In the genomic region with DNA sequence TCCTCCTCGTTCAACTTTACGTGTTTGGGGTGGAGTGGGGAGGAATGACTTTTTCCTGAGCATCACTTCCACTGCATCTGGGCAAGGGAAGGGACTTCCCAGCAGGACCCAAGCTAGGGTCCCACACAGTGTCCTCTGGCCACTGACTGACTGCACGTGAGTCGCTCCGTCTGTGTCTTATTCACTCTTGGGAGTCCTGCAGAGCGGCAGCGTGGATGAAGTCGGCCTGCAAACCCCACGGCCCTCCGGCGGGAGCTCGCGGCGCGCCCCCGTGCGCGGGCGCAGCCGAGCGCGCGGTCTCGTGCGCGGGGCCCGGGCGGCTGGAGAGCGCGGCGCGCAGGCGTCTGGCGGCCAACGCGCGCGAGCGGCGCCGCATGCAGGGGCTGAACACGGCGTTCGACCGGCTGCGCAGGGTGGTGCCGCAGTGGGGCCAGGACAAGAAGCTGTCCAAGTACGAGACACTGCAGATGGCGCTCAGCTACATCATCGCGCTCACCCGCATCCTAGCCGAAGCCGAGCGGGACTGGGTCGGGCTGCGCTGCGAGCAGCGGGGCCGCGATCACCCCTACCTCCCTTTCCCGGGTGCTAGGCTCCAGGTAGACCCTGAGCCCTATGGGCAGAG, we compare ENCODE assay signal across 8 mouse cellular contexts. TPM values are rescaled to one million over a fixed set of nuclear protein-coding genes. Genes with fewer than 3 reads are reported as not detected.
DNase-seq lines count a peak whose midpoint lies in the region; ATAC-seq and TF ChIP-seq lines count a peak whose summit lies in the region.

No protein-coding gene starts in this region.

- peak overlapping the region; percentile 13 for H3K9ac ChIP-seq in ES-Bruce4 (ENCODE audit: low read depth, poor library complexity, severe bottlenecking)
- peak overlapping the region; percentile 65 for H3K9ac ChIP-seq in embryonic facial prominence, embryonic 12.5 days
- peak overlapping the region; percentile 75 for H3K9ac ChIP-seq in heart, embryonic 16.5 days (ENCODE audit: low read length)
- H3K9ac ChIP-seq in liver, postnatal 0 days (replicated peaks) = peak overlapping the region; percentile 31

- no peaks in the 10 kb centered on the region for H3K4me1 ChIP-seq in ES-Bruce4 (ENCODE audit: control insufficient read depth, insufficient read depth, low read length)
- H3K4me1 ChIP-seq in embryonic facial prominence, embryonic 12.5 days = 0 out of 2 replicates have a peak, but pooled peaks cover 3% of the 10 kb centered on the region
- peaks cover 4% of the 10 kb centered on the region; the same call in 1 of the 2 replicates for H3K4me1 ChIP-seq in heart, embryonic 16.5 days (ENCODE audit: control insufficient read depth, insufficient read depth, low read length)
- H3K4me1 ChIP-seq in liver, postnatal 0 days (ENCODE audit: insufficient read depth) = 0 out of 2 replicates have a peak, but pooled peaks cover 3% of the 10 kb centered on the region

- H3K9me3 ChIP-seq in ES-Bruce4 (replicated peaks; ENCODE audit: control insufficient read depth, insufficient read depth, low read length, poor library complexity, severe bottlenecking) = peaks cover 14% of the 10 kb centered on the region; the same call in 1 of the 2 replicates
- H3K9me3 ChIP-seq in embryonic facial prominence, embryonic 12.5 days = no peaks in the 10 kb centered on the region
- no peaks in the 10 kb centered on the region for H3K9me3 ChIP-seq in heart, embryonic 16.5 days (replicated peaks; ENCODE audit: control insufficient read depth, low read length)
- no peaks in the 10 kb centered on the region for H3K9me3 ChIP-seq in liver, postnatal 0 days (ENCODE audit: low read length)

- WGBS in embryonic facial prominence, embryonic 12.5 days = under 1% methylated on average over 52 of the region's 62 CpGs
- WGBS in heart, embryonic 16.5 days = under 1% methylated on average over 62 of the region's 62 CpGs
- under 1% methylated on average over 61 of the region's 62 CpGs for WGBS in liver, postnatal 0 days (ENCODE audit: insufficient replicate concordance)

- H3K4me2 ChIP-seq in embryonic facial prominence, embryonic 12.5 days (replicated peaks) = peak overlapping the region; percentile 91
- H3K4me2 ChIP-seq in heart, embryonic 16.5 days (ENCODE audit: low read depth, low read length) = peak overlapping the region; percentile 97
- peak overlapping the region; percentile 74 for H3K4me2 ChIP-seq in liver, postnatal 0 days (ENCODE audit: low read depth, low read length)

- TF ChIP-seq POLR2A in ES-Bruce4 (IDR thresholded peaks at IDR 0.05; ENCODE audit: insufficient read depth, low read length) = no peak

- DNase-seq in adrenal gland, postnatal 10 days = peak; percentile 64
- peak; percentile 44 to 67 for DNase-seq in layer of hippocampus, adult 8-10 months (ENCODE audit: low spot score in 2 of 2)
- DNase-seq in liver, postnatal 0 days = peak; percentile 40
- DNase-seq in right cerebral cortex, adult 18-20 months = peak; percentile 83
- DNase-seq in spleen, adult 12 weeks (ENCODE audit: low spot score) = no peak

- no peaks in the 10 kb centered on the region for H3K36me3 ChIP-seq in ES-Bruce4 (ENCODE audit: control insufficient read depth, insufficient read depth, low read length, poor library complexity, severe bottlenecking)
- H3K36me3 ChIP-seq in embryonic facial prominence, embryonic 12.5 days = no peaks in the 10 kb centered on the region
- no peaks in the 10 kb centered on the region for H3K36me3 ChIP-seq in heart, embryonic 16.5 days (ENCODE audit: control insufficient read depth, insufficient read depth)
- H3K36me3 ChIP-seq in liver, postnatal 0 days (replicated peaks; ENCODE audit: insufficient read depth, low read length) = no peaks in the 10 kb centered on the region

- H3K4me3 ChIP-seq in ES-Bruce4 (ENCODE audit: low read depth, low read length) = peak overlapping the region; percentile 72
- peak overlapping the region; percentile 57 for H3K4me3 ChIP-seq in embryonic facial prominence, embryonic 12.5 days
- peak overlapping the region; percentile 65 for H3K4me3 ChIP-seq in heart, embryonic 16.5 days (ENCODE audit: low read length)
- peak overlapping the region; percentile 46 for H3K4me3 ChIP-seq in liver, postnatal 0 days (ENCODE audit: low read depth, low read length)

- peaks cover 4% of the 10 kb centered on the region; the same call in 1 of the 2 replicates for H3K27me3 ChIP-seq in ES-Bruce4 (ENCODE audit: control insufficient read depth, insufficient read depth, low read length, poor library complexity, severe bottlenecking)
- H3K27me3 ChIP-seq in embryonic facial prominence, embryonic 12.5 days = peaks cover 35% of the 10 kb centered on the region
- peaks cover 36% of the 10 kb centered on the region for H3K27me3 ChIP-seq in heart, embryonic 16.5 days (ENCODE audit: control insufficient read depth, insufficient read depth, low read length)
- peaks cover 28% of the 10 kb centered on the region for H3K27me3 ChIP-seq in liver, postnatal 0 days (ENCODE audit: insufficient read depth, low read length)

- no peak overlapping the region for H3K27ac ChIP-seq in ES-Bruce4 (ENCODE audit: insufficient read depth, low read length)
- no peak overlapping the region for H3K27ac ChIP-seq in embryonic facial prominence, embryonic 12.5 days
- H3K27ac ChIP-seq in heart, embryonic 16.5 days (ENCODE audit: low read length) = no peak overlapping the region
- H3K27ac ChIP-seq in liver, postnatal 0 days (ENCODE audit: low read depth) = no peak overlapping the region

- TF ChIP-seq EP300 in ES-Bruce4 (IDR thresholded peaks at IDR 0.05; ENCODE audit: insufficient read depth, low read depth, low read length) = no peak
- TF ChIP-seq EP300 in liver, postnatal 0 days (IDR thresholded peaks at IDR 0.05; ENCODE audit: low read depth) = no peak

- no peak for TF ChIP-seq CTCF in ES-Bruce4 (IDR thresholded peaks at IDR 0.05; ENCODE audit: low read depth, low read length)
- TF ChIP-seq CTCF in liver, postnatal 0 days (IDR thresholded peaks at IDR 0.05; ENCODE audit: low read depth) = no peak

- ATAC-seq in embryonic facial prominence, embryonic 12.5 days (ENCODE audit: insufficient number of reproducible peaks, insufficient read depth, low FRiP score, low TSS enrichment) = peak; percentile 70
- ATAC-seq in heart, embryonic 16.5 days (replicated peaks; ENCODE audit: extremely low read depth, insufficient read depth, low FRiP score) = peak; percentile 72
- ATAC-seq in liver, postnatal 0 days = peak; percentile 47

RNA-seq across cellular contexts. Expression of a gene that starts 0.6 kb away (rescaled TPM):
- not detected in 2 replicates for polyA plus RNA-seq in ES-Bruce4 (2011; ENCODE audit: insufficient read depth, insufficient read length, low read depth, missing spikeins)
- not detected for total RNA-seq in adrenal gland, postnatal 10 days (2021)
- 11.5 and 16.1 TPM in 2 replicates for polyA plus RNA-seq in embryonic facial prominence, embryonic 12.5 days (2016; fragmentation: Nextera tagmentation; extraction: Ambion mirVana)
- polyA plus RNA-seq in heart, embryonic 16.5 days (2015; fragmentation: Nextera tagmentation; extraction: Ambion mirVana) = not detected in 2 replicates
- total RNA-seq in layer of hippocampus, adult 8-10 months (2022) = 1 to 10 TPM; 1.4 to 3.5 (median 2.0) TPM
- polyA plus RNA-seq in liver, postnatal 0 days (2015; fragmentation: Nextera tagmentation; extraction: Ambion mirVana) = 0.08 and 0.61 TPM in 2 replicates

RNA-seq across cellular contexts. Expression of a gene that starts 40.1 kb away (rescaled TPM):
- not detected in 2 replicates for polyA plus RNA-seq in ES-Bruce4 (2011; ENCODE audit: insufficient read depth, insufficient read length, low read depth, missing spikeins)
- total RNA-seq in adrenal gland, postnatal 10 days (2021) = 10 to 100 TPM; 13.0 to 31.0 TPM
- 1.4 and 2.1 TPM in 2 replicates for polyA plus RNA-seq in embryonic facial prominence, embryonic 12.5 days (2016; fragmentation: Nextera tagmentation; extraction: Ambion mirVana)
- 0.51 and 0.72 TPM in 2 replicates for polyA plus RNA-seq in heart, embryonic 16.5 days (2015; fragmentation: Nextera tagmentation; extraction: Ambion mirVana)
- under 1 TPM; 0.20 to 0.68 (median 0.49) TPM for total RNA-seq in layer of hippocampus, adult 8-10 months (2022)
- polyA plus RNA-seq in liver, postnatal 0 days (2015; fragmentation: Nextera tagmentation; extraction: Ambion mirVana) = 66.9 and 67.6 TPM in 2 replicates

Comparison
In these comparisons a context has a peak if more than half of its experiments do, and no peak if none do; other contexts are left out.
1. H3K9ac ChIP-seq: peak in every context shown above with its lines; median percentile 75 in heart, embryonic 16.5 days; 65 in embryonic facial prominence, embryonic 12.5 days; 31 in liver, postnatal 0 days; 13 in ES-Bruce4.
2. RNA of a gene that starts 40.1 kb away (polyA plus RNA-seq): 66.9 to 67.6 TPM in liver, postnatal 0 days; 1.4 to 2.1 TPM in embryonic facial prominence, embryonic 12.5 days, 0.51 to 0.72 TPM in heart, embryonic 16.5 days and not detected in ES-Bruce4; every median in the first group is over 10 times any median in the second.
3. Peak in every context shown above with its lines, with median percentiles within 50 percentile points of each other: H3K4me3 ChIP-seq, ATAC-seq and H3K4me2 ChIP-seq.